ENCODE assay signal across 17 mouse cellular contexts in genomic region chr16:44204331-44204730, GRCm38 (mm10). TPM values are rescaled to one million over a fixed set of nuclear protein-coding genes. Genes with fewer than 3 reads are reported as not detected.
A peak's percentile ranks its signal among the peaks of the same experiment; 100 is the strongest.
DNase-seq lines count a peak whose midpoint lies in the region; ATAC-seq and TF ChIP-seq lines count a peak whose summit lies in the region.
"Had no signal": no experiment of that assay in that cellular context is flagged by ENCODE, and none has a peak within 500 bp of the region (broad histone marks: within the 10 kb centered on the region; RNA-seq: fewer than 3 reads in every experiment).

No protein-coding gene starts in this region.

- no peak overlapping the region for H3K4me3 ChIP-seq in forebrain, embryonic 14.5 days (ENCODE audit: low read depth, low read length)
- H3K4me3 ChIP-seq in forebrain, postnatal 0 days (ENCODE audit: low read depth, low read length): no peak overlapping the region
- no peak overlapping the region for H3K4me3 ChIP-seq in midbrain, postnatal 0 days (ENCODE audit: low read depth, low read length)
- no peak overlapping the region for H3K4me3 ChIP-seq in midbrain, embryonic 14.5 days (replicated peaks; ENCODE audit: low read depth, low read length)
- no peak overlapping the region for H3K4me3 ChIP-seq in stomach, postnatal 0 days (ENCODE audit: low read depth, low read length)
- H3K4me3 ChIP-seq: embryonic facial prominence, embryonic 15.5 days; heart, embryonic 10.5 days; hindbrain, embryonic 10.5 days; limb, embryonic 13.5 days; lung, embryonic 15.5 days; midbrain, embryonic 13.5 days had no signal

- no peaks in the 10 kb centered on the region for H3K9me3 ChIP-seq in forebrain, embryonic 14.5 days (replicated peaks; ENCODE audit: control insufficient read depth, low read length)
- H3K9me3 ChIP-seq in forebrain, postnatal 0 days (ENCODE audit: low read length): no peaks in the 10 kb centered on the region
- H3K9me3 ChIP-seq in midbrain, postnatal 0 days (ENCODE audit: low read length): no peaks in the 10 kb centered on the region
- no peaks in the 10 kb centered on the region for H3K9me3 ChIP-seq in midbrain, embryonic 14.5 days (ENCODE audit: control insufficient read depth, low read length)
- H3K9me3 ChIP-seq in stomach, postnatal 0 days (ENCODE audit: control insufficient read depth, low read length): no peaks in the 10 kb centered on the region
- H3K9me3 ChIP-seq: embryonic facial prominence, embryonic 15.5 days; heart, embryonic 10.5 days; hindbrain, embryonic 10.5 days; limb, embryonic 13.5 days; lung, embryonic 15.5 days; midbrain, embryonic 13.5 days had no signal

- H3K27me3 ChIP-seq in forebrain, embryonic 14.5 days (replicated peaks; ENCODE audit: control insufficient read depth, insufficient read depth, low read length): no peaks in the 10 kb centered on the region
- H3K27me3 ChIP-seq in forebrain, postnatal 0 days (ENCODE audit: insufficient read depth, low read length): no peaks in the 10 kb centered on the region
- no peaks in the 10 kb centered on the region for H3K27me3 ChIP-seq in midbrain, postnatal 0 days (ENCODE audit: insufficient read depth, low read length)
- no peaks in the 10 kb centered on the region for H3K27me3 ChIP-seq in midbrain, embryonic 14.5 days (ENCODE audit: control insufficient read depth, insufficient read depth, low read length)
- no peaks in the 10 kb centered on the region for H3K27me3 ChIP-seq in stomach, postnatal 0 days (ENCODE audit: control insufficient read depth, insufficient read depth, low read length)
- H3K27me3 ChIP-seq: embryonic facial prominence, embryonic 15.5 days; limb, embryonic 13.5 days; lung, embryonic 15.5 days; midbrain, embryonic 13.5 days had no signal

- no peak for TF ChIP-seq EP300 in stomach, postnatal 0 days (optimal IDR thresholded peaks at IDR 0.05)

- intact Hi-C loops in left cerebral cortex, postnatal 14 days (cut with DNase I): no loop called here

- peak; percentile 23; the same call in 1 of the 2 replicates for ATAC-seq in forebrain, embryonic 14.5 days
- no peak for ATAC-seq in forebrain, postnatal 0 days
- no peak for ATAC-seq in midbrain, postnatal 0 days (ENCODE audit: low FRiP score)
- no peak for ATAC-seq in midbrain, embryonic 14.5 days (ENCODE audit: low FRiP score, low TSS enrichment)
- peak; percentile 65; the same call in 1 of the 2 replicates for ATAC-seq in stomach, postnatal 0 days (ENCODE audit: low FRiP score, low TSS enrichment)
- ATAC-seq: midbrain, embryonic 13.5 days had no signal

- no peak overlapping the region for H3K9ac ChIP-seq in forebrain, embryonic 14.5 days (ENCODE audit: low read length)
- H3K9ac ChIP-seq in forebrain, postnatal 0 days: no peak overlapping the region
- no peak overlapping the region for H3K9ac ChIP-seq in midbrain, postnatal 0 days (replicated peaks; ENCODE audit: low read length, poor library complexity, severe bottlenecking)
- H3K9ac ChIP-seq in midbrain, embryonic 14.5 days (replicated peaks; ENCODE audit: low read length): no peak overlapping the region
- H3K9ac ChIP-seq in stomach, postnatal 0 days (ENCODE audit: low read length): no peak overlapping the region
- H3K9ac ChIP-seq: embryonic facial prominence, embryonic 15.5 days; limb, embryonic 13.5 days; lung, embryonic 15.5 days; midbrain, embryonic 13.5 days had no signal

- no peak overlapping the region for H3K27ac ChIP-seq in forebrain, embryonic 14.5 days (ENCODE audit: low read depth, low read length)
- H3K27ac ChIP-seq in forebrain, postnatal 0 days (ENCODE audit: low read depth, low read length): no peak overlapping the region
- no peak overlapping the region for H3K27ac ChIP-seq in midbrain, postnatal 0 days (ENCODE audit: low read depth, low read length)
- no peak overlapping the region for H3K27ac ChIP-seq in midbrain, embryonic 14.5 days (replicated peaks; ENCODE audit: low read depth, low read length)
- no peak overlapping the region for H3K27ac ChIP-seq in stomach, postnatal 0 days (replicated peaks)
- H3K27ac ChIP-seq: embryonic facial prominence, embryonic 15.5 days; heart, embryonic 10.5 days; hindbrain, embryonic 10.5 days; limb, embryonic 13.5 days; lung, embryonic 15.5 days; midbrain, embryonic 13.5 days had no signal

- 89% methylated on average over 6 of the region's 6 CpGs for WGBS in forebrain, embryonic 14.5 days
- WGBS in forebrain, postnatal 0 days: 89% methylated on average over 6 of the region's 6 CpGs
- 96% methylated on average over 6 of the region's 6 CpGs for WGBS in midbrain, postnatal 0 days
- WGBS in midbrain, embryonic 14.5 days: 88% methylated on average over 6 of the region's 6 CpGs
- WGBS in stomach, postnatal 0 days: 74% methylated on average over 6 of the region's 6 CpGs

- peaks cover 48% of the 10 kb centered on the region for H3K36me3 ChIP-seq in forebrain, embryonic 14.5 days (ENCODE audit: control insufficient read depth, insufficient read depth, low read length)
- peaks cover 51% of the 10 kb centered on the region for H3K36me3 ChIP-seq in forebrain, postnatal 0 days (ENCODE audit: insufficient read depth)
- H3K36me3 ChIP-seq in midbrain, postnatal 0 days (ENCODE audit: insufficient read depth, low read length): peaks cover 22% of the 10 kb centered on the region
- peaks cover 60% of the 10 kb centered on the region for H3K36me3 ChIP-seq in midbrain, embryonic 14.5 days (ENCODE audit: control insufficient read depth, insufficient read depth, low read length)
- 0 out of 2 replicates have a peak, but pooled peaks cover 2% of the 10 kb centered on the region for H3K36me3 ChIP-seq in stomach, postnatal 0 days (ENCODE audit: control insufficient read depth, insufficient read depth, low read length)

- no peaks in the 10 kb centered on the region for H3K4me1 ChIP-seq in forebrain, embryonic 14.5 days (ENCODE audit: control insufficient read depth, insufficient read depth, low read length)
- H3K4me1 ChIP-seq in forebrain, postnatal 0 days (ENCODE audit: insufficient read depth): no peaks in the 10 kb centered on the region
- no peaks in the 10 kb centered on the region for H3K4me1 ChIP-seq in midbrain, postnatal 0 days (ENCODE audit: insufficient read depth, low read length)
- H3K4me1 ChIP-seq in midbrain, embryonic 14.5 days (ENCODE audit: control insufficient read depth, insufficient read depth, low read length): no peaks in the 10 kb centered on the region
- no peaks in the 10 kb centered on the region for H3K4me1 ChIP-seq in stomach, postnatal 0 days (replicated peaks; ENCODE audit: control insufficient read depth, insufficient read depth)
- H3K4me1 ChIP-seq: embryonic facial prominence, embryonic 15.5 days; heart, embryonic 10.5 days; hindbrain, embryonic 10.5 days; limb, embryonic 13.5 days; lung, embryonic 15.5 days; midbrain, embryonic 13.5 days had no signal

- peak; percentile 44 for DNase-seq in forebrain, embryonic 14.5 days (ENCODE audit: low spot score)
- no peak for DNase-seq in forebrain, postnatal 0 days
- DNase-seq in midbrain, postnatal 0 days (ENCODE audit: low spot score): peak; percentile 14
- DNase-seq in midbrain, embryonic 14.5 days: no peak
- peak; percentile 46 to 69 for DNase-seq in layer of hippocampus, adult 8-10 months (ENCODE audit: low spot score in 2 of 2)
- peak; percentile 27 for DNase-seq in stomach, postnatal 0 days (ENCODE audit: low spot score)
- no peak for DNase-seq in spleen, postnatal 4 days (ENCODE audit: low spot score in 2 of 2)
- no peak for DNase-seq in left cerebral cortex, postnatal 14 days (ENCODE audit: low spot score in 2 of 2)
- DNase-seq: adrenal gland, postnatal 10 days; kidney, adult 11 months; thymus, adult 2 months had no signal

- no peak for TF ChIP-seq CTCF in forebrain, postnatal 0 days (IDR thresholded peaks at IDR 0.05; ENCODE audit: low read depth)
- TF ChIP-seq CTCF in midbrain, postnatal 0 days (IDR thresholded peaks at IDR 0.05): no peak
- no peak for TF ChIP-seq CTCF in stomach, postnatal 0 days (IDR thresholded peaks at IDR 0.05; ENCODE audit: low read depth)

- H3K4me2 ChIP-seq in forebrain, embryonic 14.5 days (ENCODE audit: low read length): no peak overlapping the region
- H3K4me2 ChIP-seq in forebrain, postnatal 0 days (ENCODE audit: low read depth): no peak overlapping the region
- H3K4me2 ChIP-seq in midbrain, postnatal 0 days (ENCODE audit: low read depth, low read length, poor library complexity, severe bottlenecking): no peak overlapping the region
- H3K4me2 ChIP-seq in midbrain, embryonic 14.5 days (ENCODE audit: low read length): no peak overlapping the region
- no peak overlapping the region for H3K4me2 ChIP-seq in stomach, postnatal 0 days (replicated peaks; ENCODE audit: low read depth)
- H3K4me2 ChIP-seq: embryonic facial prominence, embryonic 15.5 days; limb, embryonic 13.5 days; lung, embryonic 15.5 days; midbrain, embryonic 13.5 days had no signal

RNA-seq across cellular contexts. Expression of gene Usf3, which starts 31.3 kb away (rescaled TPM):
- 4.3 and 4.6 TPM in 2 replicates for polyA plus RNA-seq in forebrain, embryonic 14.5 days (2014; fragmentation: Nextera tagmentation; extraction: Ambion mirVana)
- total RNA-seq in forebrain, postnatal 0 days (2014; rRNA removed): 12.2 and 14.5 TPM in 2 replicates
- polyA plus RNA-seq in forebrain, postnatal 0 days (2015; fragmentation: Nextera tagmentation; extraction: Ambion mirVana): 0.94 and 2.3 TPM in 2 replicates
- 12.0 and 14.1 TPM in 2 replicates for total RNA-seq in midbrain, postnatal 0 days (2014; rRNA removed)
- polyA plus RNA-seq in midbrain, postnatal 0 days (2015; fragmentation: Nextera tagmentation; extraction: Ambion mirVana): 1.4 and 1.5 TPM in 2 replicates
- 5.0 TPM in 2 replicates for polyA plus RNA-seq in midbrain, embryonic 14.5 days (2014; fragmentation: Nextera tagmentation; extraction: Ambion mirVana)
- total RNA-seq in layer of hippocampus, adult 8-10 months (2022): 10 to 100 TPM; 35.0 to 41.0 (median 37.8) TPM
- 1.8 and 2.0 TPM in 2 replicates for polyA plus RNA-seq in stomach, postnatal 0 days (2015; fragmentation: Nextera tagmentation; extraction: Ambion mirVana)
- total RNA-seq in left cerebral cortex, postnatal 14 days (2021): 10 to 100 TPM; 36.4 to 38.1 TPM

Comparison
In these comparisons a context has a peak if more than half of its experiments do, and no peak if none do; other contexts are left out.
1. ATAC-seq: peak in forebrain, embryonic 14.5 days (single experiment) and stomach, postnatal 0 days (single experiment); none in forebrain, postnatal 0 days (single experiment), midbrain, postnatal 0 days (single experiment) and midbrain, embryonic 14.5 days (single experiment).
2. DNase-seq: peak in forebrain, embryonic 14.5 days (single experiment), midbrain, postnatal 0 days (single experiment), layer of hippocampus, adult 8-10 months (2 of 2) and stomach, postnatal 0 days (single experiment); none in forebrain, postnatal 0 days (single experiment), midbrain, embryonic 14.5 days (single experiment), spleen, postnatal 4 days (0 of 2) and left cerebral cortex, postnatal 14 days (0 of 2).